Mouse (Mus musculus) embryonic facial prominence, embryonic 12.5 days (tissue): ENCODE results near the gene Txndc11. TPM values are rescaled to one million over a fixed set of nuclear protein-coding genes. Genes with fewer than 3 reads are reported as not detected.

Experiments used
- ATAC-seq: fragments of 200-750 bp; cut with Nextera tagmentation; 2 replicates; pipeline ENCODE4 v1.8.0; 2017; ENCODE audit not compliant: insufficient number of reproducible peaks, insufficient read depth, low FRiP score, low TSS enrichment
- H3K27ac ChIP-seq: fragments of 300-500 bp; sonication (generic); 2 replicates; pipeline ENCODE4 v1.5.1; 2016; ENCODE audit warnings: mild to moderate bottlenecking
- H3K27me3 ChIP-seq: fragments of 300-500 bp; sonication (generic); 2 replicates; pipeline ENCODE4 v1.6.1; 2016; ENCODE audit warnings: mild to moderate bottlenecking, moderate library complexity
- H3K36me3 ChIP-seq: fragments of 300-500 bp; sonication (generic); 2 replicates; pipeline ENCODE4 v1.6.1; 2016; ENCODE audit warnings: mild to moderate bottlenecking
- H3K4me1 ChIP-seq: fragments of 300-500 bp; sonication (generic); 2 replicates; pipeline ENCODE4 v1.6.1; 2016
- H3K4me2 ChIP-seq: fragments of 300-500 bp; sonication (generic); replicated peaks from 2 replicates; pipeline ENCODE4 v1.6.1; 2016; ENCODE audit warnings: mild to moderate bottlenecking, moderate library complexity
- H3K4me3 ChIP-seq: fragments of 300-500 bp; sonication (generic); 2 replicates; pipeline ENCODE4 v1.5.1; 2016; ENCODE audit warnings: mild to moderate bottlenecking
- H3K9ac ChIP-seq: fragments of 300-500 bp; sonication (generic); 2 replicates; pipeline ENCODE4 v1.6.1; 2016; ENCODE audit warnings: mild to moderate bottlenecking, moderate library complexity
- H3K9me3 ChIP-seq: fragments of 300-500 bp; sonication (generic); 2 replicates; pipeline ENCODE4 v1.6.1; 2016; ENCODE audit warnings: mild to moderate bottlenecking, moderate library complexity
- WGBS: fragments of 180-500 bp; shearing (Covaris S2); methylation state at CpG from one replicate; pipeline ENCODE4 v1.1.7; 2016; 5-methylcytosine and 5-hydroxymethylcytosine counted together
- polyA plus RNA-seq: library from polyadenylated mRNA; unstranded; fragments of >200 nt; fragmentation: Nextera tagmentation; extraction: Ambion mirVana; gene quantifications from 2 replicates; pipeline ENCODE4 v1.2.1, GENCODE M21; 2016

Txndc11 gene
- polyA plus RNA-seq, 1 experiment from 2014 or later: 41.7 TPM

DNA sequence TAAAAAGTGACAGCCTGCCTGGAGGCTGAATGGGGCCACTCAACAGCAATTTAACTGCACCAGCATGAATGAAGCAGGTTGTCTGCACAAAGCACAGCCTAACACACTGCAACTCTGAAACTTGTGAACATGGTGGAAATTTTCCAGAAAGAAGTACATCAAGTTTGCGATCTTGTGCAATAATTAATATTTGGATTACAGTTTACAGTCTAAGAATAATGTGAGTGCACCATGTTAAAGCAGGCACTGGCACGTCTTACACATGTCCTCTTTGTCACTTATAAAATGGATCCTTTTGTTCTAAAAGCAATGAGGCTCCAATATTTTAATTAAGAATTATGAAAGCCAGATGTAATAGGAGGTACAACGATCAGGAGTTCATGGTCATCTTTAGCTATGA, 37.1 kb downstream of the Txndc11 start:
- ATAC-seq: no peak
- peaks cover 6% of the 10 kb centered on the region; the same call in 1 of the 2 replicates for H3K36me3 ChIP-seq
- no peaks in the 10 kb centered on the region for H3K9me3 ChIP-seq
- no peak overlapping the region for H3K9ac ChIP-seq
- H3K4me3 ChIP-seq: no peak overlapping the region
- WGBS: 77% methylated on average over 3 of the region's 3 CpGs
- no peak overlapping the region for H3K27ac ChIP-seq
- no peaks in the 10 kb centered on the region for H3K27me3 ChIP-seq
- no peaks in the 10 kb centered on the region for H3K4me1 ChIP-seq
- H3K4me2 ChIP-seq: no peak overlapping the region

DNA sequence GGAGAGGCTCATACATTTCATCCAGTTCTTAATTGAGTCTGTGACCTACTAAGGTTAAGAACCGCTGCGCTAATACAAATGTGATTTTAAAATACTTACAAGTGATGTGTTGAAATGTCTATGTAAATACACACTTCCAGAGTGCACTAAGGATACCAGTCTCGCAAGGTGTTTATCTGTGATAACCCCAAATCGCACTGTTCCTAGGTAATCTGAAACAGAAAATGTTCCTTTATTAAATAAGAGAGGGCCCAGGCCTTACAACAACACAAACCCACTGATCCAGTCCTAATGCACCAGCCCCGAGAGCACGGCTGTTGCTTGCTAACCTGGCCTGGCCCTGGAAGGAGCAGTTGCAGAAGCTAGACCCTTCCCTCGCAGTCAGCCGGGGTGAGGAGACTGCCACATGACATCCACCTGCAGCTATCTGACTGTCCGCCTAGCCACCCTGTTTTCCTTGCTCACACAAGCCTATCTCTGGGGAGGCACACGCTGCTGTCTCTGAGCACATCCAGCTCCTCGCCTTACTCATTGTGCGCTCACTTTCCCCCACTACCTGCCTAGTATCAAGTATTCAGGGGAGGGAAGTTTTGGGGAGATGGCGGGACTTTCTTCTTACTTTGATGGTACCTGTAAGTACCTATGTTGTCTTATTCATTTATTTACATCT, 40.6 kb downstream of the Txndc11 start:
- H3K9me3 ChIP-seq: no peaks in the 10 kb centered on the region
- H3K27me3 ChIP-seq: no peaks in the 10 kb centered on the region
- H3K4me1 ChIP-seq: no peaks in the 10 kb centered on the region
- no peak overlapping the region for H3K9ac ChIP-seq
- 90% methylated on average over 13 of the region's 13 CpGs for WGBS
- no peak overlapping the region for H3K4me2 ChIP-seq
- peaks cover 28% of the 10 kb centered on the region for H3K36me3 ChIP-seq
- H3K27ac ChIP-seq: no peak overlapping the region
- no peak overlapping the region for H3K4me3 ChIP-seq
- ATAC-seq: no peak

DNA sequence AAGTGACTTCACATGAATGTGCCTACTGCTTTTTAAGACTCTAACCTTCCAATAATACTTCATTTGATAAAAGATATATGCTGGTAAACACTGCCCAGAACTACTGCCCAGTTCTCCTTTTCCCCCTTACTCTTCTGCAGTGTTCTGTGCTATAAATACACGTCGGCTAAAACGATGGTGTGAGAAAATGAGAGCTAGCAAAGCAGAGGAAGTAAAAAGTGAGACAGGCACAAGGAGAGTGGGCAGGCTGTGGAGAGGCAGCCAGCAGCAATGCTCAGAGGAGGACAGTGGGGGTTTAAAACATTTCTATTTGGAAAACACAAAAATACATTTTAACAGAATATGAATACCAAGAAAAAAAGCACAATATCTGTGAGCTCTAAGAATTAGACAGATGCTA, 41.9 kb downstream of the Txndc11 start:
- no peak overlapping the region for H3K4me2 ChIP-seq
- H3K4me1 ChIP-seq: no peaks in the 10 kb centered on the region
- no peaks in the 10 kb centered on the region for H3K27me3 ChIP-seq
- H3K9ac ChIP-seq: no peak overlapping the region
- no peak overlapping the region for H3K4me3 ChIP-seq
- WGBS: 90% methylated on average over 3 of the region's 3 CpGs
- no peaks in the 10 kb centered on the region for H3K9me3 ChIP-seq
- H3K36me3 ChIP-seq: peaks cover 41% of the 10 kb centered on the region
- H3K27ac ChIP-seq: no peak overlapping the region
- no peak for ATAC-seq

DNA sequence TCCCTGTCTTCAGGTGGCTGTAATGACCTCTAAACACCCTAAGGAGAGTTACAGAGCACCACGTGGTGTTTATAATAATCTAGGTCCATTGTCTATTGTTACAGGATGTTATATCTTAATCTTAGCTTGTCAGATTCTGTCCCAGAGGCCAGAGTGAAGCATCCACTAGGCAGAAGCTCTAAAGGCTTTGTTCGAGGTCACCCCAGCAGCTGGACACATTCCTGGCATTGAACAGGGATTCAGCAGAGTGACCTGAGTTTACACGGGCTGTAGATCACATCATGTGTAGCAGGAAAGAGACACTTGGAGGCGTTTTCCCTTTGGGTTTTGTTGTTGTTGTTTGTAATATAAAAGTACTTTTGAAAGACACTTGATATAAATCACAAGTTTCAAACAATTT, 42.4 kb downstream of the Txndc11 start:
- ATAC-seq: no peak
- WGBS: 81% methylated on average over 4 of the region's 4 CpGs
- Histone ChIP-seq H3K4me3 (no peak overlapping the region), H3K4me2 (no peak overlapping the region), H3K27me3 (no peaks in the 10 kb centered on the region), H3K27ac (no peak overlapping the region), H3K4me1 (no peaks in the 10 kb centered on the region), H3K36me3 (peaks cover 45% of the 10 kb centered on the region), H3K9me3 (no peaks in the 10 kb centered on the region), H3K9ac (no peak overlapping the region)

DNA sequence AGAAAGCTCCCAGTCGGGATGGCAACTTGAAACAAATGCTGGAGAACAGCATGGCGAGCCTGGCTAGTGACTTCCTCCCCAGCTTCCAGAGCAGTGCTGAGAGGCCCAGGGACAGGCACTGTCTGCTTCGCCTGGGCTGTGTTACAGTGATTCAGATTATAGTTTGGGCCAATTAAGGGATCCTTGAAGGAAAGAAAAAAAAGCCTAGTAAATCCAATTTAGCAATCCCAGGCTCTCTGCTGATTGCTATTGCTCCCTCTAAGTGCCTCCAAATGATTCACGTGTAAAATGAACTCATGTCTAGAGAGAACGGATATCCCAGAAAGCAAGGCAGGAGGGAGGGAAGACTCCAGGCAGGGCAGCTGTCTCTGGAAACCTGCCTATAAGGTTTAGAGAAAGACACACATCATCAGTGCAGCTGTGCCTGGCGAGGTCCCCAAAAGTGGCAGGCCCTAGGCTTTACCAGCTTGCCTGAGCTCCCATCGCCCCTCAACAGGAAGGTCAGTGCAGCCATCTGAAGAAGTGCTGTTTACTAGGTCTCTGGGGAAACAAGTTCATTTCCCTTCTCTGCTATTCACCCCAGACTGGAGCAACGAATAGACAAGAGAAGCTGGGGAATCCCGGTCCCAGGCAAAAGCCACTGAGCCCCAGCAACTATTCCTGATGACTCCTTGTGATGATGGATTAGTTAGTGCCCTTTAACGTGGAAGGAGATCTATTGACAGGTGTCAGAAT, 43.4 kb downstream of the Txndc11 start:
- H3K4me2 ChIP-seq: no peak overlapping the region
- peaks cover 45% of the 10 kb centered on the region for H3K36me3 ChIP-seq
- no peaks in the 10 kb centered on the region for H3K27me3 ChIP-seq
- H3K9me3 ChIP-seq: no peaks in the 10 kb centered on the region
- no peak overlapping the region for H3K4me3 ChIP-seq
- no peak overlapping the region for H3K27ac ChIP-seq
- no peak for ATAC-seq
- WGBS: 73% methylated on average over 10 of the region's 10 CpGs
- no peaks in the 10 kb centered on the region for H3K4me1 ChIP-seq
- H3K9ac ChIP-seq: no peak overlapping the region

DNA sequence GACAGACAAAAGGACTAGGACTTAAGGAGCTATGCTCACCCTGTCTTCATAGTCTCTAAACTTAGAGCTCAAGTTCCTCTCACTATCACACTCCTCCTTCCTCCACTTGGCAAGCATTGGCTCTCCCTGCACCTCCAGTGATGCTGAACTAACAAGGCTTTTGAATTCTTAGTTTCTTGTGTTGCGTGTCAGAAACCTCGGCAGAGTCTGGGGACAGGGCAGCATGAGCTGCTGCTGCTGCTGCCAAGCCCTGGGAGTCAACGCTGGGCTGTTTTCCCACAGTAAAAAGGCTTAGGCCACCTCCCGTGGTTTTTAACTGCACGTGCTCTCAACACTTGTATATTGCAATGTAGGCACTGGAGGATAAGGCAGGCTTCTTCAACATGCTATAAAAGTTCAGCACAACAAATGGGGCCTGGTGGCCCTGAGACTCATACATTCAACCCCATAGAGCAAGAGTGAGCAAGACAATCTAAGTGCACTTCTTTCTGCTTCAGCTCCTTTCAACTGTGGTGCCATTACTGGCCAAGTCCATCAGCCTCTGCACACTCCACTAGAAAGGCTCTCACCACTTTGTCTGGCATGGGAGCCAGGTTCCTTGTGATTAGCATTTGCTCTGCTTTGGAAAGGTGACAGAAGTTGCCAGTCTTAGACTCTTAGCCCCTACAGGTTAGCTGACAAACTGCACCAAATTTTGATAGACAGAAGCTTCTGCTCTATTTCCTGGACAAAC, 47.4 kb downstream of the Txndc11 start:
- Histone ChIP-seq H3K36me3 (peaks cover 69% of the 10 kb centered on the region), H3K27me3 (no peaks in the 10 kb centered on the region), H3K9ac (no peak overlapping the region), H3K27ac (0 out of 2 replicates have a peak overlapping the region, but pooled peaks have one; percentile 27), H3K4me3 (no peak overlapping the region), H3K4me2 (no peak overlapping the region), H3K9me3 (no peaks in the 10 kb centered on the region), H3K4me1 (no peaks in the 10 kb centered on the region)
- ATAC-seq: no peak
- WGBS: 86% methylated on average over 5 of the region's 5 CpGs

DNA sequence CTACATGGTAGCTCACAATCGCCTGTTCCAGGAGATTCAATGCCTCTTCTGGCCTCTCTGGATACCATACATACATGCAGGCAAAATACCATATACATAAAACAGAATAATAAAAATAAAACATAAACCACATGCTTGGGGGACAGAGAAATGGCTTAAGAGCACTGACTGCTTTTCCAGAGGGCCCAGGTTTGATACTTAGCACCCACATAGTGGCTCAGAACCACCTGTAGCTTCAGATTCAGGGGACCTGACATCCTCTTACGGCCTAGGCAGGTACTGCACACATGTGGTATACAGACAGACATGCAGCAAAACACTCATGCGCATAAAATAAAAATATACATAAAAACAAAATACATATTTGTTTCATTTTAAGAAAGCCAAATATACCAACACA, 48.2 kb downstream of the Txndc11 start:
- ATAC-seq: no peak
- Histone ChIP-seq H3K36me3 (peaks cover 71% of the 10 kb centered on the region), H3K4me3 (no peak overlapping the region), H3K27me3 (no peaks in the 10 kb centered on the region), H3K27ac (no peak overlapping the region), H3K9me3 (no peaks in the 10 kb centered on the region), H3K4me1 (no peaks in the 10 kb centered on the region), H3K9ac (no peak overlapping the region), H3K4me2 (no peak overlapping the region)
- 94% methylated on average over 3 of the region's 3 CpGs for WGBS

DNA sequence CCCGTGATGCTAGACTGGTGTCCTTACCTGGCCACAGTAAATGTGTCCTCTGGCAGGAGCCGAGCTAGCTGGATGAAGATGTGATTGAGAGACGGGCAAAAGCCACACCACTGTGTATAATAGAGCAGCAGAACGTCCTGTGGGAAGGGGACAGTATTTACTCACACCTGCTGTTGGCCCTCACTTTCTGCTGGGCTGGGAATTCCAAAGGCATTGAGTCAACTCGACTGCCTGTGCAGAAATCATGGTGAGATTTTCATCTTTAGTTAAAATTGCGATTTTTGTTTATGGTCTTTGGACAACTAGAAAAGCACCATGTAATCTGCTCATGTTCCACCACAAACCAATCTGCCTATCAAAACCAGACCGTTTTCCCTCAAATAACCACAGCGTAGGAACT, 50.3 kb downstream of the Txndc11 start:
- 91% methylated on average over 8 of the region's 8 CpGs for WGBS
- Histone ChIP-seq H3K9me3 (no peaks in the 10 kb centered on the region), H3K4me2 (no peak overlapping the region), H3K27ac (no peak overlapping the region), H3K9ac (no peak overlapping the region), H3K4me1 (no peaks in the 10 kb centered on the region), H3K36me3 (peaks cover 73% of the 10 kb centered on the region), H3K4me3 (no peak overlapping the region), H3K27me3 (no peaks in the 10 kb centered on the region)
- no peak for ATAC-seq

DNA sequence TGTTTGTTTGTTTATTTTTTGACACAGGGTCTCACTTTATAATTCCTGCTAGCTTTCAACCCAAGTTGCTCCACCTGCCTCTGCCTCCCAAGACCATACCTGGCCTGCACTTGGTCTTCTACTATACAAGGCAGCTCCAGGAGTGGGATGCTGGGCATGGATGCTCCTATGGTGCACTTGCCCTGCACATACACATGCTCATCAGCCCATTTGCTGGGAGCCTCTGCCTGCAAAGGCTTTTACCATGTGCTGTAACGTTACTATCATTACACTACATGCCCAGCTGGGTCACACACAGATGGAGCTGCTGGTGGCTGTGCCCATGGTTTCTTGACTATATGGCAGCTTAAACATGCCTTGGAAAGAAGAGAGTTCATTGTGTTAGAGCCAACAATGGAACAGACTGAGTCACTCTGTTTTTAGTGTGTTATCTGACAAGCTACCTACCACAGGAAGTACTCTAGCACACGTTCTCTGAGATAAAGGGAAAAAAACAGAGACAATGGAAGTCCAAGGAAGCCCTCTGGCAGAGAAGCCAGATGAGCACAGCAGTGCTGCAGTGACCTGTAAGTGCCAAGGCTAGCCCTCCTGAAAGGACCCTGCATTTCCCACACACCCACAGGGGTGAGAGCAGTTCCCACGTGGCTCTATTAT, 56.1 kb downstream of the Txndc11 start:
- Histone ChIP-seq H3K4me1 (no peaks in the 10 kb centered on the region), H3K4me2 (no peak overlapping the region), H3K27ac (no peak overlapping the region), H3K36me3 (peaks cover 88% of the 10 kb centered on the region), H3K27me3 (no peaks in the 10 kb centered on the region), H3K9ac (no peak overlapping the region), H3K9me3 (no peaks in the 10 kb centered on the region), H3K4me3 (no peak overlapping the region)
- 83% methylated on average over 3 of the region's 3 CpGs for WGBS
- no peak for ATAC-seq

DNA sequence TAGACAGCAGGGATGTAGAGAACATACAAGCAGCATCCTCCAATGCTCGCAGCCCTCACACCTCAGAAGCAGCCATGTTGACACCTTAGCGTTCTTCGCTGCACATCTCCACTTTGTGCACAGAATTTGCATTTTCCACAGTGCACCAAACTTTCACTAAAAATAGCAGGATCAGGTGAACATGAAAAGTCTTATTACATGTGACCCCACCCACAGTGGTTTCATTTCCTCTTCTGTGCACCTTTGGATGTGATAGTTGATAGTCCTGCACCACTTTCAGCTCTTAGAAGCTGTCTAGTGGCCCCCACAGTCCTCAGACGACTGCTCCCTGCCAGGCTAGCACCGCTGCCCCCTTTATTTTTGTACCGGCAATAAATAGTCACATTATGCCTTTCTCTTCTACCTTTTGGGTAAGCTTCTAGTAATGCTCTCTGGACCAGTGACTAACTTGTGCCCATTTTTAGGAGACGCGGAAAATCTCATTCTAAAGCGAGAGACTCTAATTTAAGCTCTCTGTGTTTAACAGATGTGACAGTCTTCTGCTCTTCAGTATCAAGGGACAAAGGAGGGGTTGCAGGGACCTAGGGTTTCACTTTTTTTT, 56.7 kb downstream of the Txndc11 start:
- Histone ChIP-seq H3K36me3 (peaks cover 88% of the 10 kb centered on the region), H3K27me3 (no peaks in the 10 kb centered on the region), H3K4me3 (no peak overlapping the region), H3K4me1 (no peaks in the 10 kb centered on the region), H3K9me3 (no peaks in the 10 kb centered on the region), H3K9ac (no peak overlapping the region), H3K27ac (no peak overlapping the region), H3K4me2 (no peak overlapping the region)
- no peak for ATAC-seq
- 94% methylated on average over 9 of the region's 9 CpGs for WGBS

DNA sequence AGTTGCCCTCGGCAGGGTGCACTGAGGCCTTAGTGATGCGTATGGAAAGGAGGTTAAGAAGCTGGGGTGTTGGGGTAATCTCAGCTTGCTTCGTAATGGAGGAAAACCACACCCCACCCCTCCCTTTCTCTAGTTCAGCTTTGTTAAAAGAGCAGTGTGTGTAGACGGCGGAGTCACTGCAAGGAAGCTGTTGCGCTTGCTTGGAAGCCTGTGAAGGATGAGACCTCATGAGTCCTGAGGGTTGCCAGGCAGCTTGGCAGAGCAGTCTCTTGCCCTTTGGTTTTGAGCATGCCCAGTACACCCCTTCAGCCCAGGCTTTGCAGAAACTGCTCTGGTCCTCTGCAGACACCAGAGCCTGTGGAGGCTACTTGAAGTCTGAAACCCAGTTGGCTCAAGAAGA, 61.4 kb downstream of the Txndc11 start:
- WGBS: 85% methylated on average over 6 of the region's 6 CpGs
- H3K4me1 ChIP-seq: peaks cover 23% of the 10 kb centered on the region
- no peaks in the 10 kb centered on the region for H3K27me3 ChIP-seq
- no peak overlapping the region for H3K4me2 ChIP-seq
- no peak overlapping the region for H3K4me3 ChIP-seq
- no peak for ATAC-seq
- H3K9me3 ChIP-seq: no peaks in the 10 kb centered on the region
- H3K9ac ChIP-seq: no peak overlapping the region
- peaks cover 69% of the 10 kb centered on the region for H3K36me3 ChIP-seq
- H3K27ac ChIP-seq: no peak overlapping the region
